Mouse (Mus musculus): Measurements from ENCODE around the gene Mpig6b. TPM values are rescaled to one million over a fixed set of nuclear protein-coding genes. Genes with fewer than 3 reads are reported as not detected.

Mpig6b gene
- total and polyA plus RNA-seq, 2 experiments from 2014 or later: 0.18 TPM; not detected in 1

DNA sequence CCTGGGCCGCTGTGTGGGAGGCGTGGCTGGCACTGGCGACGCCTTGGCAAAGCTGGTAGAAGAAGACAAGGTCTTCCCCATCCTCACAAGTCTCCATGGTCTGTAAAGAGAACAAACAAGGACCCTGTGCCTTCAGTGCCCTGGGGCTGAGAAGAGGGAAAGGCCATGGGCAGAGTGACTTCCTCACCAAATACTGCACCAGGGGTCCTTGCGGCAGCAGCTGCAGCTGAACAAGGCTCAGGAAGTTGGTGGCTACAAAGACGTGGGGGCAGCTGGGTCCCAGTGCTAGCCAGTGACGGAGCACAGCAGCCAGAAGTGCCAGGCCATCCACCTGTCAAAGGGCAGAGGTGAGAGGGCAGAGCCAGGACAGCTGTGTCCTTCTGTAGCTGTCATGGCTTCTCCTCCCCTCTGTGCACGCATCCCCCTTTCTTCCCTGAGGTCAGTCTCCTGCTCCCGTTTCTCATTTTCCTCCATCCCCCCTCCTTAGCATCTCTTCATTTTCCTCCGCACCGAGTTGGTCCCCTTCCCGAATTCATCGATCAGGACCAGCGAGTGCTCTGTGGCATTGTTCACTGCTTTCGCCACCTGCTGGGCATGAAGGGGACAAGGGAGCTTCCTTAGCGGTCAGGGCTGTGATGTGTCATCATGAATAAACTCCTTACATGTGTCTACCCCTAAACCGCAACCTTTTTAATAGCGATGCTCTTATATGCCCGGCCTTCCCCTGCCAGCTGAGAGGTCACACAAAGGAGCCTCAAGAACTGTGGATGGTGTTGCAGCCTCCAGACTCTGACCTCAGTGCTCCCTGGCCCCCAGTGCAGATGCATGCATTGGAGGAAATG, 36.1 kb downstream of the Mpig6b start:
- Histone ChIP-seq H3K36me3 (ENCODE audit: insufficient read depth, low read length) (no peaks in the 10 kb centered on the region), H3K27me3 (ENCODE audit: insufficient read depth, low read length) (no peaks in the 10 kb centered on the region), H3K9ac (replicated peaks; ENCODE audit: low read length) (no peak overlapping the region), H3K4me2 (ENCODE audit: low read depth, low read length) (peak overlapping the region; percentile 39), H3K4me3 (ENCODE audit: low read length) (no peak overlapping the region), H3K4me1 (ENCODE audit: insufficient read depth, low read length) (no peaks in the 10 kb centered on the region; the same call in 1 of the 2 replicates), H3K9me3 (ENCODE audit: low read length) (no peaks in the 10 kb centered on the region), H3K27ac (no peak overlapping the region)
- peak; percentile 67 for DNase-seq (ENCODE audit: low spot score)
- WGBS: 26% methylated on average over 19 of the region's 19 CpGs
- ATAC-seq: peak; percentile 45; the same call in 1 of the 2 replicates
- peak; percentile 70 for TF ChIP-seq CTCF (IDR thresholded peaks at IDR 0.05; ENCODE audit: low read depth)

DNA sequence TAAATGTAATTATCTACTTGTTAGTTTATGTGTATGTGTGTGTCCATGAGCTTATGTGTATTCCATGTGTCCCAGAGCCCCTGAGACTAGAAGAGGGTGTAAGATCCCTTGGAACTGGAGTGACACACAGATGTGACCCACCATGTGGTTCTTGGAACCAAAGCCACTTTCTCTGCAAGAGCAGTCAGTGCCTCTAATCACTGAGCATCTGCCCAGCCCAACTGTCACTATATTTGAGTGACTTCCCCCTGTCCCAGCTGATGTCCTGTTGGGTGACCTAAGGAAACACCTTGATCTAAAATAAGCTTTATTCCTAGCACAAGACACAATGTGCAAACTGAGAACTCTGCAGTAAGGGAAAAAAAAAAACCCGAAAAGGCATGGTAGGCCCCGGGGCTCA, 37.7 kb downstream of the Mpig6b start:
- H3K4me1 ChIP-seq (ENCODE audit: insufficient read depth, low read length): no peaks in the 10 kb centered on the region; the same call in 1 of the 2 replicates
- no peak overlapping the region for H3K9ac ChIP-seq (replicated peaks; ENCODE audit: low read length)
- H3K36me3 ChIP-seq (ENCODE audit: insufficient read depth, low read length): no peaks in the 10 kb centered on the region
- no peaks in the 10 kb centered on the region for H3K9me3 ChIP-seq (ENCODE audit: low read length)
- no peaks in the 10 kb centered on the region for H3K27me3 ChIP-seq (ENCODE audit: insufficient read depth, low read length)
- ATAC-seq (no peak), DNase-seq (ENCODE audit: low spot score) (peak; percentile 24)
- 78% methylated on average over 2 of the region's 2 CpGs for WGBS
- no peak overlapping the region for H3K4me2 ChIP-seq (ENCODE audit: low read depth, low read length)
- no peak overlapping the region for H3K4me3 ChIP-seq (ENCODE audit: low read length)
- TF ChIP-seq CTCF (IDR thresholded peaks at IDR 0.05; ENCODE audit: low read depth): no peak
- peak overlapping the region; percentile 0; the same call in 1 of the 2 replicates for H3K27ac ChIP-seq

DNA sequence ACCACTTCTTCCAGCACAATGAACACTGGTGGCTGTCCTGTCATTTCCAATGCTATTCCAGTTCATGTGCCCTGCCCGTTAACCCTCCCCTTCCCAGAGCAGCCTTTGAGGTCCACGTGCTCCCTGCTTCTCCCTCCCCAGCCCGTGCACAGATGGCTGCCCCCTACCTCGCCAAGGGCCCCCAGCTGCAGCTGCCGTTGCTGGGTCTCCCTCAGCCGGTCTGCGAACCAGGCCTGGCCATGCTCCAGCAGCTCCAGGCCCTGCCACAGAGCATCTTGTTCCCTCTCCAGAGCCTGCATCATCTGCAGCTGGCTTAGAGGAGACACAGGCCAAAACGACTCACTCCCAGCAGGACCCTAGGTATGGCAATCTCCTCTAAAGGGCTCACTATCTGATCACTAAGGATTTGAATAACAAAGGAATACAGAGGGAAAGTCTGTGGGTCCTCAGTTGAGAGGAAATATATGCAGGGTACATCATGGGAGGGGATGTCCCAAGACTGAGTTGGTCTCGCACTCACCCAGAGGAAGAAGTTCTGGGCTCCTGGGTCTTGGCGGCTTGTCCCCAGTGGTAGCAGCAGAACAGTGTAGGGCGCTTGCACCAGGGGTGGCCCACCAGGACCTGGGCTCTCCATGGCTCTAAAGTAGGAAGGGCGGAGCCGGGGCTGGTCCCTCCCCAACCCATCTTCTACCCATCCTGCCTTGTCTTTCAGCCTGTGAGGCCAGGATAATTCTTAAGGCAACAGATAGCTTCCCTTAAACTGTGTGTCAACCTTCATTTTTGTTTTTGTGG, 38.5 kb downstream of the Mpig6b start, which contains the start of gene Sapcd1:
Gene Sapcd1, minus strand, starts transcription at position 740 of the 792 bp plus-strand sequence.
- peak; percentile 83 for DNase-seq (ENCODE audit: low spot score)
- H3K9ac ChIP-seq (replicated peaks; ENCODE audit: low read length): no peak within 1 kb of the TSS

DNA sequence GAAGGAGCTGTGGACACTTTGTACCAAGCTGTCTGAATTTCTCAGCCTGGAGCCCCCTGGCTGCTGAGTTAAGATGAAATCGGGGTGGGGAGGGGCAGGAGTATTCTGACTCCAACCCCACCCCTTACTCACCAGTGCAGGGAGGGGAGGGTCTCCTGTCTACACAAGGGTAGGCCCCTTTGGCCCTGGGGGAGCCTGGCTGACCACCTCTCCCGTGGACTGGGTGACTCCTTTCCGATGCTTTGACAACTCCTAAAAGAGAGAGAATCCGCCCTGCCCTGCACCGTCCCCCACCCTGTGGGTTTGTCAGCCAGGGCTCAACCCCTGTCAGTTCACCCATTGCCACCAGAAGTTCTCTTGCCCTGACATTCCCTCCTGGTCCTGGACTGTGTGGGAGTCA, 39.8 kb downstream of the Mpig6b start:
- Histone ChIP-seq H3K9me3 (ENCODE audit: low read length) (no peaks in the 10 kb centered on the region), H3K27ac (no peak overlapping the region), H3K4me3 (ENCODE audit: low read length) (no peak overlapping the region), H3K27me3 (ENCODE audit: insufficient read depth, low read length) (no peaks in the 10 kb centered on the region), H3K4me2 (ENCODE audit: low read depth, low read length) (0 out of 2 replicates have a peak overlapping the region, but pooled peaks have one; percentile 1), H3K4me1 (ENCODE audit: insufficient read depth, low read length) (peaks cover 6% of the 10 kb centered on the region), H3K36me3 (ENCODE audit: insufficient read depth, low read length) (no peaks in the 10 kb centered on the region), H3K9ac (replicated peaks; ENCODE audit: low read length) (no peak overlapping the region)
- 79% methylated on average over 5 of the region's 5 CpGs for WGBS
- TF ChIP-seq CTCF (IDR thresholded peaks at IDR 0.05; ENCODE audit: low read depth): peak; percentile 20; the same call in 1 of the 2 replicates
- DNase-seq (ENCODE audit: low spot score): no peak
- no peak for ATAC-seq

More for the DNA sequence above, 38.5 kb downstream of the Mpig6b start, which contains the start of gene Sapcd1:
- Histone ChIP-seq H3K4me2 (ENCODE audit: low read depth, low read length) (no peak within 1 kb of the TSS), H3K36me3 (ENCODE audit: insufficient read depth, low read length) (no peaks in the 10 kb centered on the region), H3K27ac (peak within 1 kb of the TSS; percentile 57), H3K4me3 (ENCODE audit: low read length) (no peak within 1 kb of the TSS), H3K9me3 (ENCODE audit: low read length) (no peaks in the 10 kb centered on the region), H3K27me3 (ENCODE audit: insufficient read depth, low read length) (no peaks in the 10 kb centered on the region), H3K4me1 (ENCODE audit: insufficient read depth, low read length) (no peaks in the 10 kb centered on the region; the same call in 1 of the 2 replicates)
- 26% methylated on average over 13 of the region's 13 CpGs for WGBS
- ATAC-seq: peak; percentile 80
- no peak for TF ChIP-seq CTCF (IDR thresholded peaks at IDR 0.05; ENCODE audit: low read depth)

DNA sequence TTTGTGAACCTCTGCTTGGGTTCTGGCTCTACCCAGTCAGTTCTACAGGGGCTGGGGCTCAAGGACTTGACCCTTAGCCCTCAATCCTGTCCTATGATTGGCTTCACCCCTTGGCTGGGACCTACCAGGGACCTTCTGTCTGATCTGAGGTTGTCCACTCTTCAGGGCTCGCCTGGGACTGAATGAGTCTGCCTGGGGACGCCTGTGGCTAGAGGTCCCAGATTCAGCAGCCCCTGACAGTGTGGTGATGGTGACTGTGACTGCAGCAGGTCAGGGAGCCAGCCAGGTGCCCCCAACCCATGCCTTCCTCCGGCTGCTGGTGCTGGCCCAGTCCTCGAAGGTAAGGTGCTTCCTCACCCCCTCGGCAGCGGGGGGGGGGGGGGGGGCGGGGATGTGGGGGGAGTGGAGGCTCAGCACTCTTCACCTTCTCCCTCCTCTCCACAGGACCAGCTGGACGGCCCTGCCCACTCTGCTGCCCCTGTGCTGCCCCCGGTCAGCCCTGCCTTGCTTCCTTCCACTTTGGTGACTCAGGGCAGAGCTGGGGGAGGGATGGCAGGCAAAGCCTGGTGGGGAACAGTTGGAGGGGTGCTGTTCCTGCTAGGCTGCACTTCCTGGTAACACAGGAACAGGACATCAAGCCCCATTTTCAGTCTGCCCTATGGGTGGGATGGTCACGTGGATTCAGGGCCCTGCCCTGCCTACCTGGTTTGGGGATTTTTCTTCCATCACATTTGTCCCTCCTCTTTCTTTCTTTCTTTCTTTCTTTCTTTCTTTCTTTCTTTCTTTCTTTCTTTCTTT, 41.1 kb downstream of the Mpig6b start:
- H3K9ac ChIP-seq (replicated peaks; ENCODE audit: low read length): no peak overlapping the region
- no peak overlapping the region for H3K4me2 ChIP-seq (ENCODE audit: low read depth, low read length)
- H3K9me3 ChIP-seq (ENCODE audit: low read length): no peaks in the 10 kb centered on the region
- ATAC-seq (no peak), DNase-seq (ENCODE audit: low spot score) (no peak)
- 59% methylated on average over 8 of the region's 10 CpGs for WGBS
- H3K4me3 ChIP-seq (ENCODE audit: low read length): no peak overlapping the region
- H3K27ac ChIP-seq: no peak overlapping the region
- no peak for TF ChIP-seq CTCF (IDR thresholded peaks at IDR 0.05; ENCODE audit: low read depth)
- peaks cover 6% of the 10 kb centered on the region for H3K4me1 ChIP-seq (ENCODE audit: insufficient read depth, low read length)
- no peaks in the 10 kb centered on the region for H3K27me3 ChIP-seq (ENCODE audit: insufficient read depth, low read length)
- no peaks in the 10 kb centered on the region for H3K36me3 ChIP-seq (ENCODE audit: insufficient read depth, low read length)

DNA sequence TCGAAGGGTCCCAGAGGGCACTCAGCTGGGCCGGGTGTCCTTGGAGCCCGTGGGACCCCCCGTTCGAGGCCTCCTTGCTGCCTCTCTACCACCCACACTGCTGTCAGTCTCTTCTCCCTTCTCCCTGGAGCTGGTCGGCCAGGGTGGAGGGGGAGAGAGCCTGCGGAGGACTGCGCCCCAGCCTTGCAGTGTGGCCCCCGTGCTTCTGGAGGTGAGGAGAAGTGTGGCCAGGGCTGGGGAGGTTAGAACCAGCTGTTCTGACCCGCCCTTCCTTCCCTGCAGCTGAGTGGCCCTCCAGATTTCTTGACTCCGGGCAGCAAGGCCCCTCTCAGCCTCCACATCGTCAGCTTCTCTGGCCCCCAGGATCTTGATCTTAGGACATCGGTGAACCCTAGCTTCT, 41.7 kb downstream of the Mpig6b start:
- no peak for TF ChIP-seq CTCF (IDR thresholded peaks at IDR 0.05; ENCODE audit: low read depth)
- no peak overlapping the region for H3K4me3 ChIP-seq (ENCODE audit: low read length)
- no peak overlapping the region for H3K9ac ChIP-seq (replicated peaks; ENCODE audit: low read length)
- no peaks in the 10 kb centered on the region for H3K36me3 ChIP-seq (ENCODE audit: insufficient read depth, low read length)
- 69% methylated on average over 13 of the region's 13 CpGs for WGBS
- no peak overlapping the region for H3K27ac ChIP-seq
- no peaks in the 10 kb centered on the region for H3K27me3 ChIP-seq (ENCODE audit: insufficient read depth, low read length)
- H3K4me2 ChIP-seq (ENCODE audit: low read depth, low read length): no peak overlapping the region
- H3K4me1 ChIP-seq (ENCODE audit: insufficient read depth, low read length): peaks cover 6% of the 10 kb centered on the region
- ATAC-seq: no peak
- no peaks in the 10 kb centered on the region for H3K9me3 ChIP-seq (ENCODE audit: low read length)
- DNase-seq (ENCODE audit: low spot score): no peak
